Mouse (Mus musculus): ENCODE measurements around the gene Tmem198. TPM values are rescaled to one million over a fixed set of nuclear protein-coding genes. Genes with fewer than 3 reads are reported as not detected.

Tmem198 gene
- total RNA-seq, 2 experiments from 2014 or later = 0.11 to 0.15 TPM

DNA sequence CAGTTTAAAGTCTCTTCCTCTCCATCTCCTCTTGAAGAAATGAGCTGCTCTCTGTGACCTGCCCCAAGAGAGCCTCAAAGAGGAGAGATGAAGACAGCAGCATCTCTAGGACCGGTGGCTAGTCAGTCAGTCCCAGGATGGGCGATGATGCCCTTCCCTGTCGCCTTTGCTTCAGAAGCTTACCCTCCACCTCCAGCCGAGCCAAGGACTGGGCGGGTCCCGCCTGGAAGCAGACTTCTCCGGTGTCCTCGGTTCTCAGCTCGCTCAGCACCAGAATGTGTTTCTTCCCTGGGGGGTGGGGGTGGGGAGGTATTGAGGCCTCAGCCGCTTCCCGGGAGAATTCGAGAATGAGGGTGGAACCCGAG lies 7.7 kb downstream of the Tmem198 start:
- ATAC-seq (ENCODE audit: poor library complexity, severe bottlenecking) = no peak

- ATAC-seq (ENCODE audit: poor library complexity, severe bottlenecking) = peak; percentile 40; the same call in 1 of the 2 replicates
Measured at GRCm38 (mm10) chr1:75487405-75488161, 8.3 kb downstream of the Tmem198 start.

DNA sequence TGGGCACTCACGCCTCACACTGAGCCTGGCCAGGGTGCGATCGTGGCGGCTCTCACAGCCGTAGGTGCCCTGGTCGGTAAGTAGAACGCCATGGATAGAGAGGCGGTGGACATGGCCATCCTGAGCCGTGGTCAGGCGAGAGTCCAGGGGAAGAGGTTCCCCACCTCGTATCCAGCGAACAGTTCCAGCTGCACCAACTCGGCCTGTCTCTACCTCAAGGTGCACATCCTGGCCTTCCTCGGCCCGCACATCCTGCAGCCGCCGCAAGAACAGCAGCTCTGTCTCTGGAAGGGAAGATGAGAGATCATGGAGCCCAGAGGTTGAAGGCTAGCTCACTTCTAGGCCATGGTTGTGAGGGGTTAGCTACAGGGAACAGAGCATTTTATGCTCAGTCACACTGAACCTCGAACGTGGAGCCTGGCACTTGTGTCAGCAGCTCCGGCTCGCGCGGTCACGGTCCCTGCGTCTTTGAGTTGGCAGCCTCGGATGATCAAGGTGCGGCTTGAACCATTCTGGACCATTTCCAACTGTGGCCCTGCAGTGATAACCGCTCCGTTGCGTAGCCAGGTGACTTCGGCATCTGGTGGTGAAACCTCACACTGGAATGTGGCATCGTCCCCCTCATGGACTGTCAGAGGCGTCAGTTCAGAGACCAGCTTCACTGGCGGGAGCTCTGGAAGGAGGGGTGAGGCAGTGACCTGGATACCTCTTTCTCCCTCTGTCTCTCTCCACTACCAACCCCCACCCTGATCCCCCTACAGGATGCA lies 11.6 kb downstream of the Tmem198 start:
- ATAC-seq (ENCODE audit: poor library complexity, severe bottlenecking) = no peak

DNA sequence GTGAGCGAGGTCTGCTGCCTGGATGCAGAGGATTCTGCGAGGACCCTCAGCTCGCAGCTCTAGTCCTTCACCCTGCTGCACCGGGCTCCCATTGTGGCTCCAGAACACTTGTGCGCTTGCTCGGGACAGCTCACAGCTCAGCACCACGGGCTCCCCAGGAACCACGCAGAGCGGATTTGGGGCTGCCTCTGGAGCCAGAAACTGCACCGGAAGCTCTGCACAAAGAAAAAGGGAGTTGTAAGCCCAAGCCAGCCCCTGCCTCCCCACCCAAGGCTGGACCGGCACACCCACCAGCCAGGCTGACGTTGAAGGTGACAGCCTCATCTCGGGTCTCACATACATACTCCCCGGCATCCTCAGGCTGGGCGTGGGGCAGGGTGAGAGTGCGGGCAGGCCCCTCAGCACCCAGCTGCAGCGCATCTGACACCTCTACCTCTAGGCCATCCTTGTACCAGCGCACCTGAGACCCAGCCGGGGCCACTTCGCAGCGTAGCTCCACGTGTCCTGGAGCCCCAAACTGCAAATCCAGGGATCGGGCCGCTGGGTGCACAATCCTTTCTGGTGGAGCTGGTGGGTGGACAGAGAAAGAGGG lies 13.3 kb downstream of the Tmem198 start:
- ATAC-seq (ENCODE audit: poor library complexity, severe bottlenecking) = no peak

DNA sequence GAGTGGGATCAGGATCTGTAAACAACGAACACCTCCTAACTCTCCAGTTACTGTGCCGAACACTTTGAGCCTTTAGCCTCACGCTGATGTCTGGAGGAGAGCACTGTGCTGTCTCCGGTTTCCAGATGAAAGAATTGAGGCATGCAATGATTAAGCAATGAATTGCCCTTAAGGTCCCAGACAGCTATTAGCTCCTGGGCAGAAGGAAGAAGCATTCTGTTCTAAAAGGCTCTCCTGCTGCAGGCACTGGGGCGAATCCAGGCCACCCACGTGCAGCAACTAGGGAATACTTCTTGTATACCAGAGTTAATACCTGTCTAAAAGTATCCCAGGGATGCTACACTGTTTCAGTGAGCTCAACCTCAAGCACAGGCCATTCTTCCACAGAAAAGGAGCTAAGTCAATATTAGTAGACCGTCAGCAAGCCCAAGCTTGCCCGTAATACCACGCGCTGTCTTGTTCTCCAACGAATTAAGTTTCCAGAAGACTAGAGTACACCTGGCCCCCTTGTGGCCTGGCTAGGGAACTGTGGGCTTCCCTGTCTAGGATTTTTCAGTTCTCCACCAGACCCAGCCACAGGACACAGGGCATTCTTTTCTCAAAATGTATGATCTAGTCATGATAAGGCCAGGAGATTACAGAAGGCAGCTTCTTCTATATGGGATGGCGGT lies 15.7 kb downstream of the Tmem198 start:
- no peak for ATAC-seq (ENCODE audit: poor library complexity, severe bottlenecking)

DNA sequence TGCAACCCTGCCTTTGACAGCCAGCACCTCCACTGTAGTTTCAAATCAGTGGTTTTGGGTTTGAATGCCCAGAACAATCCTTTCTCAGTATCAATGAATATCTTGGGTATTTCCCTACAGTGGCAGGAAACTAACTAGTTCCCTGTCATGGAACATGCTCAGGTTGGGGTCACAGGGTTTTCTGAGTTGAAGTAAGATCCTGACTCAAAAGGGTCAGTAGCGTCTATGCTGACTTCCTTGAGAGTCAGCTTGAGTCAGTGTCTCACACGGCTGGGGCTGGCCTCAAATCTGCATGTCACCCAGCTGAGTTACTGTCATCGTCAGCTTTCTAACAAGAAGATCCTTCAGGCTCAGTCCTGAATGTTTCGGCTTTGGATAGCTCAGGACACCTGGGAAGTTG lies 19.6 kb downstream of the Tmem198 start:
- no peak for ATAC-seq (ENCODE audit: poor library complexity, severe bottlenecking)

- ATAC-seq (ENCODE audit: poor library complexity, severe bottlenecking) = no peak
Measured at GRCm38 (mm10) chr1:75499441-75499840, 20.1 kb downstream of the Tmem198 start.

DNA sequence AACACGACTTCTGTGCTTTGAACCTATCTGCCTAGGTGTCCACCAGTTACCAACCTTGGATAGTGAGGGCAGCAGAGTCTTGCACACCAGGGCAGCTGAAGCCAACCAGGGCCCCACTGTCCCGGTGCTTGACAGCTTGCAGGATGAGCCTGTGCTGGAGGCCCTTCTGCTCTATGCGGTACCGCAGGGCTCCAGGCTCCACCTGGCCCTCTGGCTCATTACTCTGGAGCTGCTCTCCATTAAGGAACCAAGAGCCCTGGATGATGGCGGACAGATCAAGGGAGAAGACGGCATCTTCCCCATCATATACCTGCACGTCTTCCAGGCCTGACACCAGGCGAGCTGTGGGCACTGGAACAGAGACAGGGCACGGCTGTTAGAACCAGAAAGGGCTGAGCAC lies 22.6 kb downstream of the Tmem198 start:
- ATAC-seq (ENCODE audit: poor library complexity, severe bottlenecking) = no peak

- ATAC-seq (ENCODE audit: poor library complexity, severe bottlenecking) = no peak
Measured at GRCm38 (mm10) chr1:75502945-75503650, 23.8 kb downstream of the Tmem198 start.

DNA sequence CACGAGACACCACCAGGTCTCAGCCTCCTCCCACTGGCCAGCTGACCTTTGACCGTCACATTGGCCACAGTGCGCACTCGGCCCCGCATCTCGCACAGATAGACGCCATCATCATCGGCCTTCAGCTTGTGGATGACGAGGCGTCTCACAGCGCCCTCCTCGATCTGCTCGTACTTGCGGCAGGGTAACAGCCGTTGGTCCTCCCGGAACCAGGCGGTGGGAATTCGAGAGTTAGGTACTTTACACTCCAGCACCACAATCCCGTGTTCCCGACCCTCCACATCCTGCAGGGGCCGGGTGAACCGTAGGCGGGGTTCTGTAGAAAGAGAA lies 24.3 kb downstream of the Tmem198 start:
- ATAC-seq (ENCODE audit: poor library complexity, severe bottlenecking) = no peak

GRCm38 (mm10) chr1:75504256-75505045 lies 25.1 kb downstream of the Tmem198 start:
- no peak for ATAC-seq (ENCODE audit: poor library complexity, severe bottlenecking)

DNA sequence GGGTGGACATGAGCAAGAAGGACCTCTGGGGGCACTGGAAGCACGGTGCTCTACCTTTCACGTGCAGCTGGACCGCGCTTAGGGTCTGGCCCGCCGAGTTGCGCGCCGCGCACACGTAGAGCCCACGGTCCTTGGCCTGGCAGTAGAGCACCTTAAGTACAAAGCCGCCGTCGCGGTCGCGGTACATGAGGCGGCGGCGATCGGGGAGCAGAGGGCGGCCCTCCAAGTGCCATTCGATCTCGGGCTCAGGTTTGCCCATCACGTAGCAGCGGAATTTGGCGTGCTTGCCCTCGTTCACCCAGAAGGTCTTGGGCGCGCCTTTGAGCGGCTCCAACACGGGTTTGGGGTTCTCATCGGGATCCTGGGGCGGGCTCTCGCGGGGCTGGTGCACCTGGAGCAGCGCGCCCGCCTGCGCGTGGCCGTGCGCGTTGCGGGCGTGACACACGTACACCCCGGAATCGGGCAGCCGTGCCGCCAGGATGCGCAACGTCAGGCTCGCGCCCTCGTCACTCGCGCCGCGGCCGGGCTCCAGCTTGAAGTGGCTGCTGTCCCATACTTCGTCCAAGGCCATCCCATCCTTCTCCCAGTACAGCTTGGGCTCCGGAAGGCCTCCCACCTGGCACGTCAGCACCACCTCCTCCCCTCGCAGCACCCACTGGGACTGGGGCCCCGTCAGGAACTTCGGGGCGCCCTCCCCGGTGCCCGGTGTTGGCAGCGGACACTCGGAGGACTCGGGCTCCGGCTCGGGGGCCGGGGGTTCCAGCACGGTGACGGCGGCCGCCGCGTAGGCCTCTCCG lies 26.0 kb downstream of the Tmem198 start:
- no peak for ATAC-seq (ENCODE audit: poor library complexity, severe bottlenecking)

DNA sequence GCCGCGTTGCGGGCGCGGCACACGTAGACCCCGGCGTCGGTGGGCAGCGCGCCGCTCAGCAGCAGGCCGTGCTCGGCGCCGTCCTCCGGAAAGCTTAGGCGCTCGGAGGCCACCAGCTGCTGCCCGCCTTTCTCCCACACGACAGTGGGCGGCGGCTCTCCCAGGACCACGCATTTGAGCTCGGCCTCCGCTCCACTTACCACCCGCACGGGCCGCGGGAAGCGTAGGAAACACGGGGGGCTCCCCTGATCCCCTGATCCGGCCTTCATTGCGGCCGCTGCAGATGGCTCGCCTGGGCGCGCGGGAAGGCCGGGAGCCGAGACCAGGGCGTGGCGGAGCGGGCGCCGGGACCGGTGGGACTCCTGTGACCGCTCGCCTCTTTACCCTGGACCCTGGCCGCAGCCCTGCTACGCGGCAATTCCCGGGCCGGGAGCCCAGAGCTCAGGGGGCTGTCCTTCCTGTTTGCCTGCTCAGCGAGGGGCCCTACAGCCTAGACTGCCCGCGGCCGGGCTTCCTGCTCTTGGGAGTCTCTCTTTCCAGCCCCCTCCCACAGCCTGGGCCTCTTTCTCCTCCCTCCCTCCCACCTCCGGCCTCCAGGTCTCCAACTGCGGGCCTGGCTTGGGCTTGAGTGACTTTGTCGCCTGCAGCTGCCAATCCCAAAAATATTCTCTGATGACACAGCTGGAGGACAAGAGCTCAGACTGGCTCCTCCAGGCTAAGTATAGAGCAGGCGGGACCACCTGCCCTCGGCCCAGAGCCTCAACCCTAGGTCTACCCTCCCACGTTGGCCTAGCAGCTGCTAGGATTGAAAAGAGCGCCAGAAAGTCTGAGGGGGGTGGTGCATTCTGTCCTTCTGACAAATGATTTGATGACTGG lies 26.9 kb downstream of the Tmem198 start, which contains the start of gene Obsl1:
TSS of gene Obsl1 (minus strand) at position 497 of the 876 bp plus-strand sequence.
- no peak for ATAC-seq (ENCODE audit: poor library complexity, severe bottlenecking)

- no peak for ATAC-seq (ENCODE audit: poor library complexity, severe bottlenecking)
Measured at GRCm38 (mm10) chr1:75507006-75507405, 27.7 kb downstream of the Tmem198 start, which contains the start of gene Inha. Gene Inha (plus strand): TSS chr1:75507077.

- no peak for ATAC-seq (ENCODE audit: poor library complexity, severe bottlenecking)
Measured at GRCm38 (mm10) chr1:75509586-75509985, 30.3 kb downstream of the Tmem198 start.

DNA sequence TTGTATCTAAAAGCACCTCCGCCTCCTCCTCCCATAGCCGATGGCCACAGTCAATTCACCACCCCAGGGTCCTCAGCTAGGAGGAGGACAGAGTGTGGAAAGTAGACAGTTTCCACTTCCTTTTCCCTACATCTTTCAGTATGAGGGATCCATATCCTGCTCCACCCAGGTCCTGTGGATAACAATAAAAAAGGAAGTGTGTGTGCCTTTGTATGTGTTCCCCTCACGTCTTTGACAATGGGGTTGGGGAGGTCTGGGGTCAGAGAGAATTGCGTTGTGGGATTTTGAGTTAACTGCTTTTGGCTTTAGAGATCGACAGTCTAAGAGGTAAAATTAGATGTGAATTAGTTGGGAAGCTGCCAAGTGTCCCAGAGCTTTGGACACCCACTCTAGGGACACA lies 30.8 kb downstream of the Tmem198 start:
- ATAC-seq (ENCODE audit: poor library complexity, severe bottlenecking) = no peak

DNA sequence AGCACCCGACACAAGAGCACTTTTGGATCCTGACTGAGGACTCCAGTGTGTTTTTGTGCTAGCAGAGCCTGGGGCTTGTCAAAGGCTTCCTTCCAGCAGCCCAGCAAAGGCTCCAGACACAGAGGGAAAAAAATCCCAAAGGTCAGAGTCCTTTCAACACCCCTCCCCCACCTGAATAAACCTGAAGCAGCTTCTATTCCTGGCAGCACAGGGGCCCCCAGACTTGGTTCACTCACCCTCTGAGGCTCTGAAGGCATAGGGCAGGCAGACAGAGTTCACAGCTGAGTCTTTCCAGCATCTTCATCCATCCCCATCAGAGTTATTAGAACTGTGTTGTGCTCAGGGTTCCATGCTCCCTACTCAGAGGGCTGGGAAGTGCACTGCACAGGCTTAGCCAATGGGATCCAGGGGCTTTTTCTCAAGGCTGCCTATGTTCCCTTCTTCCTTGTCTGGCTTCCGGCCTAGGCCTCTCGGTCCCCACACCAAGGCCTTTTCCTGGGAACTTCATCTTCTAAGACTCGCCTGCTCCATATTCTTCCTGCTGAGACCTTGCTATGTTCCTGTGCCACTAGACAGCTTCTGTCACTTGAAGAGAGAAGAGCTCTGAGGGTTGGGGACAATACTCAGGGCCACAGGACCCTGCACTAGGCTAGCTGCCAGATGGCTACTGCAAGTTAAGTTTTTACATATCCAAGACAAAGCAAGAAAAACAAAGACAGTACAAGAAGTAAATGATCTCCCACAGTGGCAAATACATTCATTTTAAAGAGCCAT lies 32.3 kb downstream of the Tmem198 start:
- no peak for ATAC-seq (ENCODE audit: poor library complexity, severe bottlenecking)

Data from megakaryocyte, adult 5-6 weeks (primary cell).